Mouse (Mus musculus) C2C12 (cell line): ENCODE measurements around the gene Lamb3.

ENCODE experiments used
- CTCF ChIP-seq: IDR thresholded peaks from one replicate; pipeline ENCODE4 v1.5.1; 2011; ENCODE audit not compliant: control insufficient read depth, insufficient read depth, insufficient read length
- FOSL1 ChIP-seq: IDR thresholded peaks from one replicate; pipeline ENCODE4 v1.8.0; 2011; ENCODE audit warnings: mild to moderate bottlenecking, low read length; ENCODE audit not compliant: poor library complexity, insufficient read depth, severe bottlenecking
- MAX ChIP-seq: IDR thresholded peaks from one replicate; pipeline ENCODE4 v1.6.1; 2011; ENCODE audit warnings: mild to moderate bottlenecking, control low read depth
- MYOG ChIP-seq: IDR thresholded peaks from one replicate; pipeline ENCODE4 v1.6.1; 2011; ENCODE audit not compliant: control insufficient read depth, insufficient read length; ENCODE audit errors: extremely low read depth

GRCm38 (mm10) chr1:193382435-193382834 lies 174.9 kb downstream of the Lamb3 start:
- TF ChIP-seq FOSL1, result no peak
- TF ChIP-seq CTCF, result no peak
- no peak for TF ChIP-seq MAX
- no peak for TF ChIP-seq MYOG
